Mouse (Mus musculus): Measurements from ENCODE around the gene Cbarp.

Gene Cbarp

DNA sequence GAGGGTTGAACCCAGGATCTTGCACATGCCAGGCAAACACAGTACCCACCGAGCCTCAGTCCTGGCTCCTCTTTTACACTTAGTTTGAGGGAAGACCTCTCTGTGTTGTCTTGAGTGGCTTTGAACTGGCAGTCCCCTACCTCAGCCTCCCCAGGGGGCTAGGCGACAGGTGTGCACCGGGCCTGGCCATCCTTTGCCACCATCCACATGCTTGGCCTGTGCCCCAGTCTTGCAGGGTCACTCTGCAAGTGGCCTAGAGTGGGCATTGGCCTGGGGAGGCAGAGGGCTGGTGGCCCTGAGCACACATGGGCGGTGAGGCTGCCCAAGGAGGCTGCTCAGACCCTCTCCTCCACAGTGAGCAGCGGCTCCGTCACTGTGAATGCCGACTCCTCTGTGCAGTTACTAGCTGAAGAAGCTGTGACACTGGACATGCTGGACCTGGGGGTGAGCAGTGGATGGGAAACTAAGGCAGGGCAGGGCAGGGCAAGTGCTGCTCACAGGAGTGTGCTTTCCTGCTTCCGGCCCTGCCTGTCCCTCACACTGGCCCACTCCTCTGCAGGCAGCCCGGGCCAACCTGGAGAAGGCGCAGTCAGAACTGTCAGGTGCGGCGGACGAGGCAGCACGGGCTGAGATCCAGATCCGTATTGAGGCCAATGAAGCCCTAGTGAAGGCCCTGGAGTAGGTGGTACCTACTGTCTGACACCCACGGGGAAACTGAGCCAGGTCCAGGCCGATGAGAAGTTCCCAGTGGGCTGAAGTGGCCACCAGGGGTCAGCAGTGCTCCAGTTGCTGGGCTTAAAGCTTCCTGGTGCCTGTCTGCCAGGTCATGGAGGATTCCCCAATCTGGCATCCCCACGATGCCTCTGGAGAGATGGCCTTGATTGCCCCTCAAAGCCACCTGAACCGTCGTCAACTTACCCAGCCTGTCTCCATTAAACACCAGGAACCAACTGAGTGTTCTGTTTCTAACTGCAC is 4.5 kb upstream of the Cbarp start:
- no peak for DNase-seq (ENCODE audit: extremely low read depth, low read depth)

DNA sequence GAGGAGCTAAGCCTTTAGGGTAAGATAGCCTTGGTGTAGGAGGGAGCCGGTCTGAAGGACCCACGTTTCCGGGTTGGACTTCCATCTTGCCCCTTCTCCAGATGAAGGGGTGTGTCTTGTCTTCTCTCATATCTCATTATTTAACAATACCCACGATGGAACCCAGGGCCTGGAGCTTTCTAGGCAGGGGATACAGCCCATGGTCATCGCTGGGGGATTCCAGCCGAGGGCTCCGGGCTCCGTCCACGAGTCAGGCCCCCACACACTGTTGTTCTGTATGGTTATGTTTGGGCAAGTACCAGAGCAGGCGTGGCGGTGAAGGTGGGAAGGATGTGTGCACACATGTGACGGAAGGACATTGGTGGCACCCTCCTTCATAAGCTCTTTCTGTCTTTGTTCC is 3.5 kb upstream of the Cbarp start:
- DNase-seq (ENCODE audit: extremely low read depth, low read depth) = no peak

DNA sequence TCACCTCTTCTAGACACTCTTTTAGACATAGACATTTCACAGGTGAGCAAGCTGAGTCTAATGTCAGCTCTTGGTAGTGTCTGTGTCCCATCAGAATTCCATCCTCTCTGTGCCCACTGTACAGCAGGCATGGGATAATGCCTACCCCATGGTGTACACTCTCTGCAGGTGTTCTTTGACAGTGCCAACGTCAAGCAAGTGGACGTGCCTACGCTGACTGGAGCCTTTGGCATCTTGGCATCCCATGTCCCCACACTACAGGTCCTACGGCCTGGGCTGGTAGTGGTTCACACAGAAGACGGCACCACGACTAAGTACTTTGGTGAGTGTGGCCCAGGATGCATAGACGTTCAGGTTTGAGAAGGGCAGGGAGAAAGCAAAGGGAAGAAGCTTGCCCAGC is 3.0 kb upstream of the Cbarp start:
- no peak for DNase-seq (ENCODE audit: extremely low read depth, low read depth)

DNA sequence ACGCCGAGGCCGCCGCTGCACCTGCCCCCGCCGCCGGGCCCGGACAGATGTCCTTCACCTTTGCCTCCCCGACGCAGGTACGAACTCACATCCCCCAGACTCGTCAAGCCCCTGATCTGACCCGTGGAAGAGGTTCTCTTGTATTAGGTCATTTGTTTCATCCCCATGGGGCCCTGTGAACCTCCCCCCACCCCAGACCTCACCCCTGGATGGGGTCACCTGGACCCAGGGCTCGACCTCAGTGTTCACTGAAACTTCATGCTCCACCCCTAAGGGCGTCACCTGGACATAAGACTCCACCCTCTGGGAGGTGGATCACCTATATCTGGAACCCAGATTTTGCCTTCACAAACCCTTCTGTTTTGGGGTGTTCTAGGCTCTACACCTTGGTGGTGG is 1.9 kb upstream of the Cbarp start:
- DNase-seq (ENCODE audit: extremely low read depth, low read depth) = no peak

DNA sequence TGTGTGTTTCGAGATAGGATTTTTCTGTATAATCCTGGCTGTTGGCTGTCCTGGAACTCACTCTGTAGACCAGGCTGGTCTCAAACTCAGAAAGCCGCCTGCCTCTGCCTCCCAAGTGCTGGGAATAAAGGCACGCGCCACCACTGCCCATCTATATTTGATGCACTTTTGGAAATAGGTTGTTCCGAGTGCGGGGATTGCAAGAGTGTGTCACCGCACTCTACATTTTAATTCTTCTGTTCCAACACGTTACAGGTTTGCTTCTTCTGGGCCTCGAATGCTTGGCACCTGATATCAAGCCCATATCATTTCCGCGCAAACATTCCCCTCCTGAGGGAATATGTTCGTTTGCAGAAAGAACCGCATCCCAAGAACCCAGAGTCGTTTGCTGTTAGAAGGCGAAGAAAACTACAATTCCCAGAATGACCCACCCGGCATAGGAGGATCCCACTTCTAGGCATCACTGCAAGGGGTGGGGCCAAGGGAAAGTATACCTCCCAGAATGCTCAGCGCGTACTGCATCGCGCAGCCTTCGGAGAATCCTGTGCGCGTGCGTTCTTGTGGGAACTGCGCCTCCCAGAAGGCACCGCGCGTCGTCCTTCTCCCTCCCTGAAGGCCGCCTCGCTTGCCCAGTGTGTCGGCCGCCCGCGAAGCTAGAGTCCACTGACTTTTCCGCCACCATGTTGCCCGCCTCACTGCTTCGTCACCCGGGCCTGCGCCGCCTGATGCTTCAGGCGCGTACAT is 1.3 kb upstream of the Cbarp start:
- peak; percentile 97 for DNase-seq (ENCODE audit: extremely low read depth, low read depth)

DNA sequence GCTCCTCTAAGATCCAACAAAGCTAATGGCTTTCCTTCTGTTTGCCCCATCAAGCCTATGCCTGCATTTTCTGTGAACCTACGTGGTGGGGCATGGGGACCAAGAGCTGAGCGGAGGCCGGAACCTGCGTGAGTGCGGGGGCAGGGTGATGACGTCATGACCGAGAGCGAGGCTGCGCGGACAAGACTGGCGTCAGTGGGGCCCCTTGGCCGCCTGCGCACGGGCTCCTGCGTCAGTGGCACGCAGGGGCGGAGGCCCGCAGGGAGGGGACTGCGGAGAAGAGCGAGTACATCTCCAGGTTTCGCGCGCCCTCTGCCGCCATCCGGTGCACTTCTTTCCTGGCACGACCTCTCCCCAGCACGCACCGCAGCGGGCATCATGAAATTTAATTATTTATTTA is 608 bp upstream of the Cbarp start:
- peak; percentile 89 for DNase-seq (ENCODE audit: extremely low read depth, low read depth)

DNA sequence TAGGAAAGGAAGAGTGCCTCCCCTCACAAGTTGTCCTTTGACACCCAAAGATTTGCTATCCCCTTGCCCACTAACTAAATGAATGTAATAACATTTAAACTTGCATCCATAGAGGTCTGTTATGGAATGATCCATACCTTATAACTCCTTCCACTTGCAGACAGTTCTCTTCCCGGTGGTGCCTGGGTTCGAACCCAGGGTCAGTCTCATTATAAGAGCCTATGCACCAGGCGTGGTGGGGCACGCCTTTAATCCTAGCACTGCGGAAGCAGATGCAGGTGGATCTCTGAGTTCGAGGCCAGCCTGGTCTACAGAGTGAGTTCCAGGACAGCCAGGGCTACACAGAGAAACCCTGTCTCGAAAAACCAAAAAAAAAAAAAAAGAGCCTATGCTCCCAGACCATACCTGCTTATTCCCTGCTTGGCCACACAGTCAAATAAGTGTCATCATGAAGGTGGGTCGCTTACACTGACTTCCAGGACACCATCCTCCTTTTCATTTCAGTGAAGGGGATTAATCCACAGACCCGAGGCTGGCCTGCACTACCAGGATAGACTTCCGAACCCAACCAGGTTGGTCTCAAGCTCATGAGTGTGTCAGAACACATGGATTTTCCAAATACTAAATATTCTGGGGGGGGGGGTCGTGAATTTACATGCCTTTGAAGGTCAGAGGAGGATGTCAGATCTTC is 515 bp downstream of the Cbarp start:
- no peak for DNase-seq (ENCODE audit: extremely low read depth, low read depth)

DNA sequence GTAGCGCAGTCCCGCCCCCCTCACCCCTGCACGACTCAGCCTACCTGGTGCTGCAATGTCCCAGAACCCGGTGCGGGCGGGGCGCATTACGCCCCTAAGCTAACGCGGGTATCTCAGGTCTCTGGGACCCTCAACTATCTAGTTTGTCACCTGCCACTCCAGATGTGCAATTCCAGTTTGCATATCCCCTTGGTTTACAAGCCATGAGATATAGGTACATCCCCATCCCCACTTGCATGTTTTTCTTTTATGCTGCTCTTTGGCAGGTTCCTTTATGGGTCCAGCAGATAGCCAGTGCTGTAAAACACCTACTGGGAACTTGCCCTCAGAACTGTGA is 1.2 kb downstream of the Cbarp start:
- DNase-seq (ENCODE audit: extremely low read depth, low read depth) = no peak

DNA sequence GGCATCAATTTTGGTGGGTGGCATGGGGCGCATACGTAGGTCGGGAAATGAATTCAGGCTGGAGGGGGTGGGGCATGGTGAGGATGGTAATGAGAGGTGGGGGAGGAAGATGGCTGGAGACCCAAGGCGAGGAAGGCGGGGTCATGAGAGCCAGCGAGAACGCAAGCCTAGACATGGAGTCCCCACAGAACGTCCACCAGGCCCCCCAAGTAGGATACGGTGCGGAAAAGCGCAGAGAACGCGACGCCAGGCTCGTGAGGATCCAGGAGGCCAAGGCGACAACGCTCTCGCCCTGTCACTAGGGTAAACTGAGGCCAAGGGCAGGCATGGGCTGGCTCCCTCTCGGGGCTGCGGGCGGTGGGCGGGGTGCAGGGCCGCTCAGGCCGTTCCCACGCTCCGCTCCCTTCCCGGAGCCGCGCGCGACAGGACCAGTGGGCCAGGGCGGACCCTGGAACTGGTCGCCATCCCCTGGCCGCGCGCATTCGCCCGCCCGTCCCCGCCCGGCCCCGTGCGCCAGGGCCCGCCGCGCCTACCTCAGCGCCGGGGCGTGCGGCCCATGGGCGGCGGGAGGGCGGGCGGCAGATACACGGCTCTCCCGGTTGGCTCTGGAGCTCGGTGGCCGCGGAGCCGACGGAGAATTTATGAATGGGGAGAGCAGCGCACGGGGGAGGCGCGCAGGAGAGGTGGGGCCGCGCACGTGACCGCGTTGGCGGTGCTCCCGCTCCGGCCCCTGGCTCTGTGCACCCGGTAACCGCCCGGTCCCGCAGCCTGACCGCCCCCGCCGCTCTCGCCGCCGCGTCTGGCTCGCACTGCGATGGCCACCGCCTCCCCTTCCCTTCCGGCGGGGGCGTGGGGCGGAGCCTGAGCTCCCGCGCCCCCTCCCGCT is 1.8 kb downstream of the Cbarp start, which contains the start of gene Atp5d:
Gene Atp5d, plus strand, starts transcription at position 80 of the 886 bp plus-strand sequence.
- no peak for DNase-seq (ENCODE audit: extremely low read depth, low read depth)

DNA sequence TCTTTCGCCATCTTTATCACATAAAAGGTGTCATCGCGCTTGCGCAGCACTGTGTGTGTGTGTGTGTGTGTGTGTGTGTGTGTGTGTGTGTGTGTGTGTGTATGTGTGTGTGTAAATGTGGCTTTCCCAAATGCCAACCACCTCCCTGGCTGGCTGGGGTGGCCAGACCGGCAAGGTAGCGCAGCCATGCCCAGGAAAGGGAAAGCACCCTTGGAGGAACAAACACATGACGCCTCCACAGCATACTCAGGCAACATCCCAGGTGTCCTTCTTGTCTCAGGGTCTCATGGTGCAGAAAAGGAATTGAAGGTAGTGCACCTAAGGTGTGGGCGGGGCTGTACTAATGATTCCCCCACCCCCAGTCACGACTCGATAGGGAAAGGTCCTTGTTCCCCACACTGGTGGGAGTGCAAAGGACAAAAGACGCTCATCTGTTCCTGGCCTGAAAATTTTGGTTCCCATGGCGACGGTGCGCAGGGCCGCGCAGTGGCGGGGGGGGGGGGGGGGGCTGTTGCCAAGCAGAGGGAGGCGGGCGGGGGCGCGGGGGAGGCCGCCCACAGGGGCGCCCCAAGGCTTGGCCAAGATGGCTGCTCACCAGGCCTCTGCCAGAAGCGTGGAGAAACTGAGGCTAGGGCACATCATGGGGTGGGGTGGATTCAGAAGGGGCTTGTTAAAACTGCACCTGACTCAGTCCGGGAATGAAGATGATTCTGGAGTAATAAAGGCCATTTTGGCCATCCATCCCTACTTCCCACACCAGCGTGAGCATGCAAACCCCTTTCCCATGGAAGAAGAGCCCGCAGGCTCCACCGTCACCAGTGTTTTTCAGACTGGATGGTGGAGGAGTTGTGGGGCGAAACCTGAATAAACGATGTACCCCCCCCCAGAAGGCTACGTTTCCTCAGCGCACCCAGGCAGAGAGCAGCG is 2.7 kb downstream of the Cbarp start:
- no peak for DNase-seq (ENCODE audit: extremely low read depth, low read depth)

DNA sequence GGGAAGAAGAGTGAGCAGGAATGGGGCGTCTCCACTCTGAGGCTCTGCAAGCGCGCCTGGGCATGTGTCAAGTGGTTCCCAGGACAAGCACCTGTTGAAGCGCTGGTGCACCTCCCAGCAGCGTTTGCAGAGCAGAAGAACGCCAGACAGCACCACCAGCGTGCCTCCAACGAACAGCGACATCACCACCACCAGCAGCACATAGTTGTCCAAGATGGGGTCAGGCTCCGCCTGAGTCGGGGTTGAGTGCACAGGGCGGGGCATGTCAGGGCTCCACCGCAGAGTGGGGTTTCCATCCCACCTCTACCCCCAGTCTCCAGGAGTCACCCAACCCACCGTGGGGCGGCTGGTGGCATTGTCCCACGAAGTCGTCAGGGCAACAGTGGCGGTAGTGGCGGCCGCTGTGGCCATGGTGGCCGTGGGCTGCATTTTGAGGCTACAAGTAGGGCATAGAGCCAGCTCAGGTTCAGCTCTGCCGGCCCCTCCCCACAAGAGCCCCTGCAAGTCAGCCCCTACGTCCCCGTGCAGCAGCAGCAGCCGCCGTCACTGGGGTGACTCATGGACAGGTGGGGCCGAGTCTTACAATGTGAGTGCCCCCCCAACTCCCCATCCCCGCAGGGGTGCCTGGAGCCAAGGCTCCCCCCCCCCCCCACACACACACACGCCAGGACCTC is 3.5 kb downstream of the Cbarp start:
- no peak for DNase-seq (ENCODE audit: extremely low read depth, low read depth)

DNA sequence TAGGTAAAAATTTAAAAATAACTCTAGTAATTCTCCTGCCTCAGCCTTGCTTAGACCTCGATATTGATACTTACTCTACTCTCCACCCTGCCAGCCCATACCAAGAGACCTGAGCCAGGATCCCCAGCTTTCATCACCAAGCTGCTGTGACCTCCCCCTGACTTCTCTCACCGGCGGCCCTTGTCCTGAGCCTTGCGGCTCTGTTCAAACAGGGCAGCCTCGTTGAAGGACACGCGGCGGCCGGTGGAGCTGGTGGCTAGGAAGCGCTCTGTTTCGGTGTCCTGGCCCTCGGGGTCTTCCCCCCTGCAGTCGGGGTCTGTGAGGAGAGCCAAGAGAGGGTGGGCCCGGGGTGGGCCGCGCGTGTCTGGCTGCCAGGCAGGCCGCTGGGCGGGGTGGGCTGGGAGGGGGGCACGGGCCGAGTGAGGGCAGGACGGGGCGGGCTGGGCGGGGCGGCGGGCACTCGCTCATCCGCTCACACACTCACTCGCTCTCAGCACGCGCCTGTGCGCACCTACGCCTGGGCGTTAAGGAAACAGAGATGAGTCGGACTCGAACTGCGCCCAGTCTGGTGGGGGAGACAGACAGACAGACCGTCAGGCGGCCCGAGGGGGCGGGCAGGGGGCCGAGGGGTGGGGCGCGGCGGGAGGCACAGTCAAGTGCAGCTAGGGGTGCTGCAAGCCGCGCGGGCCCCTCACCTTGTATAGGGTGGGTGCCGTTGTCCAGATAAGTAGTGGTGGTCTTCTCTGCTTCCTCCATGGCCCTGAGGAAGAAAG is 4.3 kb downstream of the Cbarp start:
- DNase-seq (ENCODE audit: extremely low read depth, low read depth) = no peak

DNA sequence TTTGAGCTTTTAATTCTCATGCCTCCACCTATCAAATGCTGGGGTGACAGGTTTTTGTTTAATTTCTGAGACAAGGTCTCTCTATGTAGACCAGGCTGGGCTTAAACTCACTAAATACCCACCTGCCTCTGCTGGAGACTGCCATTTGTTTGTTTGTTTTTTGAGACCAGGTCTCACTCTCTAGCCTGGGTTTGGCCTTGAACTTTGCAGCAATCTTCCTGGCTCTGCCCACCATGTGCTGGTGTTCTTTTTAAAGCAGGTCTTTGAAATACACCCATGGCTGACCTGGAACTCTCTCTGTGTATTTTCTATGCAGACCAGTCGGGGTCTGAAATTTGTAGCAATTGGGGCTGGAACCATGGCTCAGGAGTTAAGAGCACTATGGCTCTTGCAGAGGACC is 5.0 kb downstream of the Cbarp start:
- no peak for DNase-seq (ENCODE audit: extremely low read depth, low read depth)

DNA sequence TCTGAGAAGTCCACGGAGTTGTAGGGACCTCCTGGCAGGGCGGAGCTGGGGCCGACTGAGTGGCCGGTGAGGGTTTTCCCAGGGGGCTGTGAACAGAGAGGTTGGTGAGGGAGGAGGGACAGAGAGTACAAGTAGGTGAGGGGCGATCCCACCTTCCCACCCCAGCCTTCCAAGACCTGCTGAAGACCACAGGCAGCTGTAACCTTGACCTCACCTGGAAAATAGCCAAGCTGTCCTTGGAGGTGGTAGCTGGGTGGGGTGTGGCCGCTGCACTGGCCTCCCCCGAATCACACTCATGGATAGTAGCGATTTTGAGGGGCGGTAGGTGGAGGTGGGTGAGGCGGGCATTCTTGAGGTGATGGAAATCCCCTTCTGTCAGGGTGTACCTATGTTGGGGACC is 5.5 kb downstream of the Cbarp start:
- no peak for DNase-seq (ENCODE audit: extremely low read depth, low read depth)

DNA sequence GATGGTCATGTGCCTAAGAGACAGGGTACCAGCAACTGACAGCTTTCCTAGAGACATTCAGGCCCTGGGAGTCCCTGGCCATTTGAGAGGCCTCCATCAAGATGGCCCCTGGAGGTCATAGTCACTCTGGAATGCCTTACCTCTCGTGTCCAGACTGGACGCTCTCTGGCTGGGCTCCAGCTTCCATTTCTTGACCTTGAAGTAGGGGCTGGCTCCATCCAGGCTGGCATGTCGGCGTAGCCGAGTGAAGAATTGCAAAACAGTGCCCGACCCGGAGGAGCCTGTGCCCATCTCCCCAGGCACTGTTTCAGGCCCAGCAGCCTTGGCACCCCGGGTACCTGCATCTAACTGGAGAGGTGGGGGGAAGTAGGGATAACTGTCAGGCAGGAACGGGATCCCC is 6.2 kb downstream of the Cbarp start:
- DNase-seq (ENCODE audit: extremely low read depth, low read depth) = no peak

DNA sequence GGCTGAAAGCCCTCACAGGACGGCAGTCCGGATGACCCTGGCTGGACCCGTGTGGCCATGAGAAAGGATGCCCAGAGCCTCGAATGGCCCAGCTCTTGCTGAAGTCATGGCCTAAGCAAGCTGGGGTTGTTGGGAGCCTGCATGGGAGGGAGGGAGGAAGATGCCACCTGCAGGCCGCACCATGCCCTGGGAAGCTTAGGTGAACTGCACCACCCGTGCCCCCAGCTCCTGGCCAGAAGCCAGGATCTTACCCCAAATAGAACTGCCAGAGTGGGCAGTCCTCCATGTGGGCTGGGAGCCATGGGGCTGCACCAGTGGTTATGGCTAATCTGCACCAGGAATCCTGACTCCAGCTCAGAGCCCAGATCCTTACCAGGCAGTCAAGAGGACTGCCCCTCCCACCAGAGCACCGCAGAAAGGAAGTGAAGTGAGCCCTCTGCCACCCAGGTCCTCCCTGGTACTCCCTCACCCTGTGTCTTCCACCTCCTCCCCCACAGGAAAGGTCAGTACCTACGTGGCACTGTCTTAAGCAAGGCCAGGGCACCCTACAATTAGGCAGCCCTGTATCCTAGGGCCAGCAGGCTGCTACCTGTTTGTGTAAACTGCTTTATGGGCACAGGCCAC is 7.3 kb downstream of the Cbarp start:
- no peak for DNase-seq (ENCODE audit: extremely low read depth, low read depth)

DNA sequence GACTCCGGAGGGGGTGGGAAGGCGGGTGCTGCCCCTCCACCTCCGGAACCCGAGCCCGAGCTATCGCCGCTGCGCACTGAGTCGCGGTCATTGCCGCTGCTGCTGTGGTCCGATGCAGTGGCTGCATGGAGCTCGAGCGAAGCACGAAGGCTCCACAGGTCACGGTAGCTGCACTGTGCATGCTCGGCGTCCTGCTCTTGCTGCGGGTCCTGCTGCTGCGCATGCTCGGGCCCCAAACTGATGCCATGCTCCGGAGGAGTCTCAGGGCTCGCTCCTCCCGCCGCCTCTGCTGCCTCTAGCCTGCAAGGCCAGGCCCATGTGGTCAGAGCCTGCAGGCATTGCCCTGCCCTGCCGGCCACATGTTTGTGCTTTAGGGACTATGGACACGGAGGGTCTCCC is 8.7 kb downstream of the Cbarp start:
- DNase-seq (ENCODE audit: extremely low read depth, low read depth) = no peak

DNA sequence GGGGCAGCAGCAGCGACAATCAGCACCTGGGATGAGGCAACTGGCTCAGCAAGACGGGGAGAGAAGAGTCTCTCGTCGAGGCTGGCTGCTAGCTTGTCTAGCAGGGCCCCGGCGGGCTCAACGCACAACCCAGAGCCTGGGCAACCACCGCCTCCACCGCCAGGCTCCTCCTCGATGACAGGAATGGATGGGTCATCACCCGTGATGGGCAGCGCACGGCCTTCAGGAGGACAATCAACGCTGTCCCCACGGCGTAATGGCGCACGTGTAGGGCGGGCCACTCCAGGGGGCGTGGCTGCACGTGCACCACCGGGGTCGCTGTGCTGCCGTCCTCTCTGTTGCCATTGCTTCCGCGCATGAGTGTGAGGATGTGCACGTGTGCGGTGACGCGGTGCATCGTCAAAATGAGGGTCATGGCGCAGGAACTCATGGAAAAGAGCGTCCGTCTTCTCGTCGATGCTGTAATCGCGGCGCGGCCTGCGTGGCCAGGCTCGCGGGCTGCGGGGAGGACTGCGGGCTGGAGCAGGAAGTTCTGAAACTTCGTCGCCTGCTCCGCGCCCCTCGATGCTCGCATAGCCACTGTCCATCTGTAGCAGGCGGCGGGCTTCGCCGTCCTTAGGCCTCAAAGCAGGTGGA is 9.2 kb downstream of the Cbarp start:
- DNase-seq (ENCODE audit: extremely low read depth, low read depth) = no peak
